Mouse (Mus musculus) hindbrain, embryonic 14.5 days (tissue): ENCODE measurements around the gene Ppil3. TPM values are rescaled to one million over a fixed set of nuclear protein-coding genes. Genes with fewer than 3 reads are reported as not detected.
A peak's percentile ranks its signal among the peaks of the same experiment; 100 is the strongest.

Source experiments
- ATAC-seq: fragments of 200-750 bp; cut with Nextera tagmentation; 2 replicates; pipeline ENCODE4 v1.8.0; 2017; ENCODE audit warnings: moderate number of reproducible peaks, mild to moderate bottlenecking, moderate TSS enrichment, moderate library complexity; ENCODE audit not compliant: low FRiP score
- DNase-seq: peaks from one replicate; pipeline ENCODE4 v3.0.0-alpha.2; 2015; ENCODE audit warnings: low spot score
- H3K27ac ChIP-seq: fragments of 300-500 bp; sonication (generic); 2 replicates; pipeline ENCODE4 v1.5.1; 2014; ENCODE audit warnings: mild to moderate bottlenecking, moderate library complexity
- H3K27me3 ChIP-seq: fragments of 300-500 bp; sonication (generic); 2 replicates; pipeline ENCODE4 v1.6.1; 2014; ENCODE audit warnings: mild to moderate bottlenecking, low read length, mixed read lengths; ENCODE audit not compliant: control insufficient read depth, insufficient read depth
- H3K36me3 ChIP-seq: fragments of 300-500 bp; sonication (generic); replicated peaks from 2 replicates; pipeline ENCODE4 v1.6.1; 2014; ENCODE audit not compliant: control insufficient read depth, insufficient read depth
- H3K4me1 ChIP-seq: fragments of 300-500 bp; sonication (generic); replicated peaks from 2 replicates; pipeline ENCODE4 v1.6.1; 2014; ENCODE audit warnings: antibody characterized with exemption, low read length, mixed read lengths; ENCODE audit not compliant: control insufficient read depth, insufficient read depth
- H3K4me2 ChIP-seq: fragments of 300-500 bp; sonication (generic); replicated peaks from 2 replicates; pipeline ENCODE4 v1.6.1; 2014; ENCODE audit warnings: mild to moderate bottlenecking, moderate library complexity
- H3K4me3 ChIP-seq: fragments of 300-500 bp; sonication (generic); replicated peaks from 2 replicates; pipeline ENCODE4 v1.5.1; 2014; ENCODE audit warnings: mild to moderate bottlenecking, low read length
- H3K9ac ChIP-seq: fragments of 300-500 bp; sonication (generic); 2 replicates; pipeline ENCODE4 v1.6.1; 2014
- H3K9me3 ChIP-seq: fragments of 300-500 bp; sonication (generic); 2 replicates; pipeline ENCODE4 v1.6.1; 2016; ENCODE audit warnings: low read length; ENCODE audit not compliant: control insufficient read depth
- WGBS: fragments of 180-500 bp; shearing (Covaris S2); extraction: QIAGEN DNeasy Blood & Tissue Kit; methylation state at CpG from one replicate; pipeline ENCODE4 v1.1.7; 2014; 5-methylcytosine and 5-hydroxymethylcytosine counted together
- polyA plus RNA-seq: library from polyadenylated mRNA; unstranded; fragments of >200 nt; fragmentation: Nextera tagmentation; extraction: Ambion mirVana; gene quantifications from 2 replicates; pipeline ENCODE4 v1.2.1, GENCODE M21; 2014

The Ppil3 gene
- polyA plus RNA-seq, 1 experiment from 2014 or later = 57.8 TPM

DNA sequence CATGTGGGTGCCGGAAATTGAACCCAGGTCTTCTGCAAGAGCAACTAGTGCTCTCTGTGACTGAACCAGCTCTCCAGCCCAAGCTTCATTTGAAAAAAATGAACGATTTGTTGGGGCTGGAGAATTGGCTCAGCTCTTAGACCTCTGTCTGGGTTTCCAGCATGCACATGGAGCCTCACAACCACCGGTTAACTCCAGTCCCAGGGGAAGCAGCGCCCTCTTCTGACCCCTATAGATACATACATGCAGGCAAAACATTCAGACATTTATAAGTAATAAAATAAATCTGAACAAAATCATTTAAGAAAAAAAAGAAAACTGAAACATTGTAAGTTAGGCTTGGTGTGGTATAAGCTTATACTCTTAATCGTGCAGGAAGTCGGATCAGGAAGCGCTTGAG is 3.1 kb upstream of the Ppil3 start:
- Histone ChIP-seq H3K9ac (no peak overlapping the region), H3K27ac (no peak overlapping the region), H3K9me3 (no peaks in the 10 kb centered on the region), H3K27me3 (no peaks in the 10 kb centered on the region), H3K4me2 (no peak overlapping the region), H3K4me3 (no peak overlapping the region), H3K4me1 (peaks cover 17% of the 10 kb centered on the region), H3K36me3 (peaks cover 38% of the 10 kb centered on the region)
- WGBS = 91% methylated on average over 7 of the region's 7 CpGs
- DNase-seq = no peak
- no peak for ATAC-seq

DNA sequence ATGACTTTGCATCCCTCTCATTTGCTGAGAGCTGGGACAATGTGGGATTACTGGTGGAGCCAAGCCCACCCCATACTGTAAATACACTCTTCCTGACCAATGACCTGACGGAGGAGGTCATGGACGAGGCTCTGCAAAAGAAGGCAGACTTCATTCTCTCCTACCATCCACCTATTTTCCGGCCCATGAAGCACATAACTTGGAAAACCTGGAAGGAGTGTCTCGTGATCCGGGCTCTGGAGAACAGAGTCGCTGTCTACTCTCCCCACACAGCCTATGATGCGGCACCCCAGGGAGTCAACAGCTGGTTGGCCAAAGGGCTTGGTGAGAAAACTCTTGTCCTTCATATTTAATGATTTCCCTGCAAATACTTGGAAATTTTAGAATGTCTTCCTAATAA is 2.5 kb upstream of the Ppil3 start:
- H3K9ac ChIP-seq = no peak overlapping the region
- WGBS = 92% methylated on average over 7 of the region's 7 CpGs
- no peak overlapping the region for H3K27ac ChIP-seq
- H3K36me3 ChIP-seq = peaks cover 31% of the 10 kb centered on the region
- no peak for DNase-seq
- H3K4me2 ChIP-seq = no peak overlapping the region
- H3K4me1 ChIP-seq = peaks cover 17% of the 10 kb centered on the region
- ATAC-seq = no peak
- no peaks in the 10 kb centered on the region for H3K9me3 ChIP-seq
- H3K27me3 ChIP-seq = no peaks in the 10 kb centered on the region
- no peak overlapping the region for H3K4me3 ChIP-seq

DNA sequence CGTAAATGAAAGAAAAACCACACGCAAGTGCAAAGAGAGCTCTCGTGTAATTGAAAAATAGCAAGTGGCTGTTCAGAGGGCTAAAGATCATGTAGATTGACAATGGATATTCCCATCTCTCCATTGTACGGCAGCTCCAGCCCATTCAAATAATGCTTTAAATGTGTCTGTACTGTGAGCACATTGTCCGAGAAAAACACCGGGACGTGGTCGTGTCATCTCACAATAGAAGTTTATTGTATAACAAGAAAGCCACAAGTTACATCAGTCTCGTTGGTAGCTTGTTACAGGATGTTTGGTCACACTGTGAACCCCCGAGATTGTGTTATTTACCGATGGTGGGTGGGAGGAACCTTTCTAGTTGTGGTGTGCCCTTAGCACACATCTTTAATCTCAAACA is 575 bp upstream of the Ppil3 start:
- Histone ChIP-seq H3K9me3 (no peaks in the 10 kb centered on the region), H3K4me3 (peak overlapping the region; percentile 72), H3K9ac (peak overlapping the region; percentile 78), H3K27ac (peak overlapping the region; percentile 89), H3K36me3 (peaks cover 27% of the 10 kb centered on the region), H3K4me2 (peak overlapping the region; percentile 73), H3K27me3 (no peaks in the 10 kb centered on the region), H3K4me1 (peaks cover 17% of the 10 kb centered on the region)
- no peak for ATAC-seq
- WGBS = 9% methylated on average over 11 of the region's 11 CpGs
- no peak for DNase-seq

DNA sequence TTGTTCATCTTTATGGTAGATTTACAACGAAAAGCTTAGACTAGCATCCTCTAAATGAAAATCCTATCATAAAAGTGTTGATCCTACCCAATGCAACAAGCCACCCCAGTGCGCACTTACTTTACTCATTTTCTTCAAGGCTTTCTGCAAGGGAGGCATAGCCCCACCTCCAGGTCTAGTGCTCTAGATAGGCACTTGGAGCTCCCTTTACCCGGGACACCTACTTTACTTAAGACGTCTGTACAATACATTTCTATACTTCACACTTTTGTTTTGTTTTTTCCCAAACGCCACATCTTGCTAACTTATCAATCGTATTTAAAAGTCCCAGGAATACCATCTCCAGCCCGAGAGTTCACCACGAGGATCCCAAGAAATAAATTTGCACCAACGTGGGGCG is 595 bp downstream of the Ppil3 start:
- WGBS = 13% methylated on average over 10 of the region's 10 CpGs
- H3K27me3 ChIP-seq = no peaks in the 10 kb centered on the region
- ATAC-seq (no peak), DNase-seq (no peak)
- peak overlapping the region; percentile 78 for H3K9ac ChIP-seq
- no peaks in the 10 kb centered on the region for H3K9me3 ChIP-seq
- peak overlapping the region; percentile 89 for H3K27ac ChIP-seq
- peaks cover 17% of the 10 kb centered on the region for H3K4me1 ChIP-seq
- H3K4me3 ChIP-seq = peak overlapping the region; percentile 72
- H3K36me3 ChIP-seq = peaks cover 29% of the 10 kb centered on the region
- H3K4me2 ChIP-seq = peak overlapping the region; percentile 73

DNA sequence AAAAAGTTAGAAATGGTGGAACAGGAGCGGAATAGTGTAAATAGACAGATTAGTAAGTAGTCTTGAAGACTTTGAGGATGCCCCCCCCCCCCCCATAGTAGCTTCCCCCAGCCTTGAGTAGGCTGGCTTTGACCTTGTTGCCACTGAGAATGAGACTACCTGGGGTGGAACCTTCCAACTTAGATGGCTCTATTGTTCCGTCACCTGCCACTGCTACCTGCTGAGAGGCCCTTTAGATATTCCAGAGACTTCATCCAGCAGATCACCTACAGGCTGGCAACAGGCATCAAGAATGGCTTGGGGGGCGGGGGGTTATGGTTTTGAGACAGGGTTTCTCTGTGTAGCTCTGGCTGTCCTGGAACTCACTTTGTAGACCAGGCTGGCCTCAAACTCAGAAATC is 20.7 kb downstream of the Ppil3 start:
- H3K27ac ChIP-seq = no peak overlapping the region
- ATAC-seq = no peak
- H3K4me2 ChIP-seq = peak overlapping the region; percentile 43; the same call in 1 of the 2 replicates

DNA sequence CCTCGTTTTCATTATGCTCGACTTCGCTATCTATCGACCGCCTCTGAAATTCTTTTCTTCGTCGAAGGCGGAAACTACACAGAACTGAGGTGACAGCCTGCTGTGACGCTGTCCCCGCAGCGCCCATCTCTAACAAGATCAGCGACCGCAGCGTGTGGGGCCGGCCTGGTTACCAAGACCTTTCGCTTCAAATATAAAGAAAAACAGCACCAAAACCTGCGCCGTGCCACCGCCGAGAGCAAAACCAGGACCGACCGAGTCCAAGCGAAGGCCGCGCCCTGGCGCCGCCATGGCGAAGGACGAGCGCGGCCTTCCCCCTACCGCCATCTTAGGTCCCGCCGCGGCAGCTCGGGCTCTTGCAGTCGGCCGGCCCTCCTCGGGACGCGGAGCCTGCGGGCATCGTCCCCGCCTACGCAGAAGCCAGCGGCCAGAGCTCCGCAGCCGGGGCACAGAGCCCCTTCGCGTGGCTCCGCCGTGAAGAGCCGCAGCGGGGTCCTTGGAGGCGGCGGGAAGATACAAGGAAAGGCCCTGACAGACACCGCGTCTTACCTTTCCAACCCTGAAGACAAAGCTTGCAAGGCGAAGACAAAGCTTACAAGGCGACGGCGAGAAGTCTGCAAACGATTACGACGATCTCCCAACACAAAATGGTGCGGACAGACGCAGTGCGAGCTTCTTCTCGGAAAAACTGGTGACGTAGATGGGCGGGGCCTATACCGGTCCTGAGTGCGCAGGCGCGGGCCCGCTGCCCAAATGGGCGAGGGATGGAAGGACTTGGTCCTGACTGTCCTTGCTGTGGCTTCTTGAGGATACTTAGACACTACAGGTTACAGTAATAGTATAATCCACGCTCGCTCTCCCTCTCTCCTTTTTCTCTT is 21.7 kb downstream of the Ppil3 start, which contains the start of gene Clk1:
Clk1 (minus strand) TSS at position 696 of the 878 bp plus-strand sequence.
- H3K9ac ChIP-seq = peak within 1 kb of the TSS; percentile 99
- DNase-seq (peak; percentile 98), ATAC-seq (peak; percentile 96)
- peak within 1 kb of the TSS; percentile 80 for H3K4me2 ChIP-seq
- no peaks in the 10 kb centered on the region for H3K27me3 ChIP-seq
- H3K4me1 ChIP-seq = peaks cover 22% of the 10 kb centered on the region
- H3K9me3 ChIP-seq = no peaks in the 10 kb centered on the region
- H3K27ac ChIP-seq = peak within 1 kb of the TSS; percentile 99
- peak within 1 kb of the TSS; percentile 93 for H3K4me3 ChIP-seq
- H3K36me3 ChIP-seq = peaks cover 28% of the 10 kb centered on the region
- under 1% methylated on average over 79 of the region's 79 CpGs for WGBS

More for the DNA sequence above, 20.7 kb downstream of the Ppil3 start:
- Histone ChIP-seq H3K4me3 (no peak overlapping the region), H3K4me1 (peaks cover 20% of the 10 kb centered on the region), H3K9ac (no peak overlapping the region), H3K36me3 (peaks cover 18% of the 10 kb centered on the region), H3K9me3 (no peaks in the 10 kb centered on the region), H3K27me3 (no peaks in the 10 kb centered on the region)
- WGBS = 78% methylated on average over 3 of the region's 3 CpGs
- no peak for DNase-seq

DNA sequence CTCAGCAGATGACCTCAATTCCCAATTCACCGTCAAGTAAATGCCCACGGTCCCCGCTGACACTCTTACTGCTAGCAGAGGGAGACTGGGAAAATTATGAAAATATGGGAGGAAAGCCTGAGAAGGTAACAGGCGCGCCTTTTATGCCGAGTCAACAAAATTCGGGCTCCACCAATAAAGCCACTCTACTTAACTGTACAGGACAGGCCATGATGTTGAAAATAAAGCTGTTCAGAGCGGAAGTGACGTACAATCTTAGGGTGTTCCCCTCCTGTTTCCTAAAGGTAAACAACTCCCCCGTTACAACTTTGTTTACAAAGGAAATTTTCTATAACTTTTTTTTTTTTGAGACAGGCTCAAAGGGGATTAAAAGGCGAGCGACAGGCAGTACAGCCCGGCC is 22.4 kb downstream of the Ppil3 start:
- DNase-seq (peak; percentile 68), ATAC-seq (peak; percentile 46; the same call in 1 of the 2 replicates)
- H3K27ac ChIP-seq = peak overlapping the region; percentile 99; the same call in 1 of the 2 replicates
- H3K9me3 ChIP-seq = no peaks in the 10 kb centered on the region
- WGBS = 8% methylated on average over 13 of the region's 13 CpGs
- peak overlapping the region; percentile 99 for H3K9ac ChIP-seq
- H3K4me1 ChIP-seq = peaks cover 23% of the 10 kb centered on the region
- H3K36me3 ChIP-seq = peaks cover 35% of the 10 kb centered on the region
- H3K4me2 ChIP-seq = peak overlapping the region; percentile 80
- peak overlapping the region; percentile 93 for H3K4me3 ChIP-seq
- H3K27me3 ChIP-seq = no peaks in the 10 kb centered on the region

DNA sequence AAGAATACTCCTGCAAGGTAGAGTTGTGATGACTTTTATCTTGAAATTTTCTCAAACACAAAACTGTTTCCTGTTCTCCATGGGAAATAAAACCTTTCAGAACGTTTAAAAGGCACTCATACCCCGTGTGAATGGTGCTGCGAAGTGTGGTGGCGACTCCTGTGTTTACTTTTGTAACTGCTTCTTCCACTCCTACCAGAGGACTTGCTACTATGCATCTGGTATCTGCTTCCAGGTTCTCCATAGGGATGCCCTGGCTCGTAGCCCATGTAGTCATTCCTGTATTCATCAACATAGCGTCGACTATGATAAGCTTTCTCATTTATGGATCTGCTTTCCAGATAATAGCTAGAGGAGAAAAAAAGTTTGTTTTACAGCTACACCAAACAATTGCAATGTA is 24.3 kb downstream of the Ppil3 start:
- DNase-seq = no peak

DNA sequence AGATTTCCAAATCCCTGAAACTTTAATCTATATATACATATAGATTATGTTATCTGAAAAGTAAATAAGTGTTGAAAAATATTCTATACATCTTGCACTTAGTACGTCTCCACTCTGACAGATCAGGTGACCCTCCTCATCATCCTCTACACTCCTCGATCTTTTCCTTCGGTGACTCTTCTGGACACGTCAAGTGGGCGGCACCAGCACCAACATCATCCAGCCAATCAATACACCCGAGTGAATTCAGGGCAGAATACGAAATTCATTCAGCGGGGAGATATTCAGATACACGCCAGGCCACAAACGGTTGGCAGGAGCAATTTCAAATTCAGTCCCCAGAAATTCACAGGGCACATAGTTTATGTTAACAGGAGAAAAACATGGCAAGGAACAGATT is 25.3 kb downstream of the Ppil3 start:
- H3K27ac ChIP-seq = no peak overlapping the region
- no peak overlapping the region for H3K4me3 ChIP-seq
- ATAC-seq (no peak), DNase-seq (no peak)
- H3K36me3 ChIP-seq = peaks cover 63% of the 10 kb centered on the region
- no peaks in the 10 kb centered on the region for H3K27me3 ChIP-seq
- no peak overlapping the region for H3K4me2 ChIP-seq
- no peak overlapping the region for H3K9ac ChIP-seq
- 81% methylated on average over 10 of the region's 10 CpGs for whole genome bisulfite sequencing
- H3K9me3 ChIP-seq = no peaks in the 10 kb centered on the region
- H3K4me1 ChIP-seq = peaks cover 23% of the 10 kb centered on the region

More for the DNA sequence above, 24.3 kb downstream of the Ppil3 start:
- H3K9me3 ChIP-seq = no peaks in the 10 kb centered on the region
- H3K9ac ChIP-seq = no peak overlapping the region
- H3K4me1 ChIP-seq = peaks cover 23% of the 10 kb centered on the region
- H3K4me2 ChIP-seq = peak overlapping the region; percentile 80
- H3K27ac ChIP-seq = no peak overlapping the region
- no peaks in the 10 kb centered on the region for H3K27me3 ChIP-seq
- H3K4me3 ChIP-seq = no peak overlapping the region
- H3K36me3 ChIP-seq = peaks cover 53% of the 10 kb centered on the region
- WGBS = 69% methylated on average over 7 of the region's 7 CpGs
- ATAC-seq = no peak
